Mouse (Mus musculus): ENCODE measurements around the gene Gm14214.
A peak's percentile ranks its signal among the peaks of the same experiment; 100 is the strongest.

Gm14214 gene

GRCm38 (mm10) chr2:154776496-154776895 is 6.7 kb upstream of the Gm14214 start:
- DNase-seq (ENCODE audit: low spot score in 2 of 2) = no peak

- DNase-seq (ENCODE audit: low spot score in 2 of 2) = peak in 1 of 2 experiments; percentile 41
These were observed 4.2 kb upstream of the Gm14214 start for GRCm38 (mm10) chr2:154774032-154774431.

GRCm38 (mm10) chr2:154771604-154772003 is 1.8 kb upstream of the Gm14214 start:
- no peak for DNase-seq (ENCODE audit: low spot score in 2 of 2)

- no peak for DNase-seq (ENCODE audit: low spot score in 2 of 2)
These were observed 2.8 kb downstream of the Gm14214 start for GRCm38 (mm10) chr2:154767051-154767450.

- no peak for DNase-seq (ENCODE audit: low spot score in 2 of 2)
These were observed 4.2 kb downstream of the Gm14214 start for GRCm38 (mm10) chr2:154765554-154766008.

GRCm38 (mm10) chr2:154764828-154765497 is 4.9 kb downstream of the Gm14214 start:
- DNase-seq (ENCODE audit: low spot score in 2 of 2) = no peak

GRCm38 (mm10) chr2:154763226-154763625 is 6.6 kb downstream of the Gm14214 start:
- DNase-seq (ENCODE audit: low spot score in 2 of 2) = no peak

- no peak for DNase-seq (ENCODE audit: low spot score in 2 of 2)
These were observed 11.4 kb downstream of the Gm14214 start for GRCm38 (mm10) chr2:154758454-154758853.

- no peak for DNase-seq (ENCODE audit: low spot score in 2 of 2)
These were observed 12.1 kb downstream of the Gm14214 start for GRCm38 (mm10) chr2:154757691-154758090.

- DNase-seq (ENCODE audit: low spot score in 2 of 2) = no peak
These were observed 14.0 kb downstream of the Gm14214 start for GRCm38 (mm10) chr2:154755791-154756190.

GRCm38 (mm10) chr2:154754068-154754560 is 15.7 kb downstream of the Gm14214 start:
- DNase-seq (ENCODE audit: low spot score in 2 of 2) = no peak

- DNase-seq (ENCODE audit: low spot score in 2 of 2) = no peak
These were observed 17.9 kb downstream of the Gm14214 start for GRCm38 (mm10) chr2:154751924-154752323.

- no peak for DNase-seq (ENCODE audit: low spot score in 2 of 2)
These were observed 20.5 kb downstream of the Gm14214 start for GRCm38 (mm10) chr2:154749046-154750036.

GRCm38 (mm10) chr2:154748383-154748782 is 21.4 kb downstream of the Gm14214 start:
- DNase-seq (ENCODE audit: low spot score in 2 of 2) = no peak

- DNase-seq (ENCODE audit: low spot score in 2 of 2) = no peak
These were observed 25.9 kb downstream of the Gm14214 start for GRCm38 (mm10) chr2:154743915-154744314.

GRCm38 (mm10) chr2:154742911-154743819 is 26.7 kb downstream of the Gm14214 start:
- no peak for DNase-seq (ENCODE audit: low spot score in 2 of 2)

GRCm38 (mm10) chr2:154738621-154739020 is 31.2 kb downstream of the Gm14214 start:
- no peak for DNase-seq (ENCODE audit: low spot score in 2 of 2)

GRCm38 (mm10) chr2:154735986-154736385 is 33.8 kb downstream of the Gm14214 start:
- no peak for DNase-seq (ENCODE audit: low spot score in 2 of 2)

GRCm38 (mm10) chr2:154735416-154735815 is 34.4 kb downstream of the Gm14214 start:
- DNase-seq (ENCODE audit: low spot score in 2 of 2) = no peak

- DNase-seq (ENCODE audit: low spot score in 2 of 2) = no peak
These were observed 34.9 kb downstream of the Gm14214 start for GRCm38 (mm10) chr2:154734977-154735376.

GRCm38 (mm10) chr2:154732503-154733141 is 37.2 kb downstream of the Gm14214 start:
- DNase-seq (ENCODE audit: low spot score in 2 of 2) = no peak

Data from thymus, postnatal 10 days (tissue).